Mouse (Mus musculus): ENCODE data around the gene Prr15. TPM values are rescaled to one million over a fixed set of nuclear protein-coding genes. Genes with fewer than 3 reads are reported as not detected.

The Prr15 gene
- polyA plus RNA-seq, 1 experiment: 0.79 TPM

DNA sequence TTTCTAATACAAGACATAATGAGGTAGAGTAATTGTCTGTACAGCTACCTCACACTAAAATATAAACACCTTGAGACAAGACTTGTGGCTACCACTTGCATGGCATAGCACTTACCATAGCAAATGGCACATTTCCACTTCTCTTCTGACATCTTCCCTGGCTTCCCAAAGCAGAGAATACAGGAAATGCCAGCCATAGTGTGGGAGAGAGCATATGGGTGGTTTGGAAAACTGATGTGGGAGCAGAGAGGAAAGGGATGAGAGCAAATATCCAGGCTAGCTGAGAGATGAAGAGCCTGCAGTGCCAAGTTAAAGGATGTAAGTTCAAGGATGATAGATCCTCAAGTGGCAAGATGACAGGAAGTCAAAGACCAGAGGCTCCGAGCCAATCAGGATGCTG is 19.9 kb upstream of the Prr15 start:
- Histone ChIP-seq H3K27me3 (ENCODE audit: control insufficient read depth, insufficient read depth, low read length, poor library complexity, severe bottlenecking) (no peaks in the 10 kb centered on the region), H3K9ac (ENCODE audit: low read depth, poor library complexity, severe bottlenecking) (no peak overlapping the region), H3K4me1 (ENCODE audit: control insufficient read depth, insufficient read depth, low read length) (no peaks in the 10 kb centered on the region), H3K36me3 (ENCODE audit: control insufficient read depth, insufficient read depth, low read length, poor library complexity, severe bottlenecking) (no peaks in the 10 kb centered on the region), H3K9me3 (replicated peaks; ENCODE audit: control insufficient read depth, insufficient read depth, low read length, poor library complexity, severe bottlenecking) (no peaks in the 10 kb centered on the region), H3K4me3 (ENCODE audit: low read depth, low read length) (no peak overlapping the region), H3K27ac (ENCODE audit: insufficient read depth, low read length) (no peak overlapping the region)
- no peak for TF ChIP-seq EP300 (IDR thresholded peaks at IDR 0.05; ENCODE audit: insufficient read depth, low read depth, low read length)

DNA sequence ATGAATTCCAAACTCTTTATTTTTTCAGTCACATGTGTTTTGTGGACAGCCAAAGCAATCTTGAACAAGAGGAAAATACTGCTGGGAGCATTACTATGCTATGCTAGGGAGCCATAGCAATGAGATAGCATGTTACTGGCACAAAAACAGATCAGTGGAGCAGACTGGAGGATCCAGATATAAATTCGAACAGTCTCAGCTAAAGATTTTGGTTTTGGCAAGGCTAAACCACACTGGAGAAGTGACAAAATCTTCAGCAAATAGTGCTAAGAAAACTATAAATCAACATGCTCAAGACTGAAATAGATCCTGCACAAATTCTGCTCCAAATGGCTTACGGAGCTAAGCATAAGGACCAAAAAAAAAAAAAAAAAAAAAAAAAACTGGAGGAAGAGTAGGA is 12.6 kb upstream of the Prr15 start:
- Histone ChIP-seq H3K27me3 (ENCODE audit: control insufficient read depth, insufficient read depth, low read length, poor library complexity, severe bottlenecking) (no peaks in the 10 kb centered on the region), H3K36me3 (ENCODE audit: control insufficient read depth, insufficient read depth, low read length, poor library complexity, severe bottlenecking) (no peaks in the 10 kb centered on the region), H3K4me1 (ENCODE audit: control insufficient read depth, insufficient read depth, low read length) (no peaks in the 10 kb centered on the region), H3K27ac (ENCODE audit: insufficient read depth, low read length) (no peak overlapping the region), H3K9me3 (replicated peaks; ENCODE audit: control insufficient read depth, insufficient read depth, low read length, poor library complexity, severe bottlenecking) (no peaks in the 10 kb centered on the region), H3K4me3 (ENCODE audit: low read depth, low read length) (no peak overlapping the region), H3K9ac (ENCODE audit: low read depth, poor library complexity, severe bottlenecking) (no peak overlapping the region)
- TF ChIP-seq EP300 (IDR thresholded peaks at IDR 0.05; ENCODE audit: insufficient read depth, low read depth, low read length) (no peak), CTCF (IDR thresholded peaks at IDR 0.05; ENCODE audit: low read depth, low read length) (no peak), POLR2A (IDR thresholded peaks at IDR 0.05; ENCODE audit: insufficient read depth, low read length) (no peak)

DNA sequence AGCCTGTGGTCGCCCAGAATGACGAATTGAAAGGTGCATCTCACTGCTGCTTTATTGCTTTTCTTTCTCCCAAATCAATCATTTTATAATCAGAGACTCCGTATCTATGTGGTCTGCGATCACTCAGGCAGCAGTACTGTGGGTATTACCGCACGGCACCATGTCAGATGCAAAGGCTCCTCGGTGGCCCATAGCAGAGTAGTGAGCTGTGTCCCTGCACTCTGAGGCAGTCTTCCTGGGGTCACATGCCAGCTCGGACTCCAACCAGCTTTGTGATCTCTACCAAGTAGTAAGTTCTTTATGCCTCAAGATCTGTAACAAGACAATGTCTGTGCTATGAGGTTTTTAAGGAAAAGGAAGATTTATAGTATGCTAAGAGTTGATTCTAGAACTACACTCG is 7.0 kb upstream of the Prr15 start:
- no peak for TF ChIP-seq EP300 (IDR thresholded peaks at IDR 0.05; ENCODE audit: insufficient read depth, low read depth, low read length)
- no peak for TF ChIP-seq POLR2A (IDR thresholded peaks at IDR 0.05; ENCODE audit: insufficient read depth, low read length)
- no peak for TF ChIP-seq CTCF (IDR thresholded peaks at IDR 0.05; ENCODE audit: low read depth, low read length)
- no peaks in the 10 kb centered on the region for H3K9me3 ChIP-seq (replicated peaks; ENCODE audit: control insufficient read depth, insufficient read depth, low read length, poor library complexity, severe bottlenecking)
- H3K27me3 ChIP-seq (ENCODE audit: control insufficient read depth, insufficient read depth, low read length, poor library complexity, severe bottlenecking): no peaks in the 10 kb centered on the region
- H3K27ac ChIP-seq (ENCODE audit: insufficient read depth, low read length): no peak overlapping the region
- no peaks in the 10 kb centered on the region for H3K4me1 ChIP-seq (ENCODE audit: control insufficient read depth, insufficient read depth, low read length)
- no peak overlapping the region for H3K4me3 ChIP-seq (ENCODE audit: low read depth, low read length)
- H3K9ac ChIP-seq (ENCODE audit: low read depth, poor library complexity, severe bottlenecking): no peak overlapping the region
- H3K36me3 ChIP-seq (ENCODE audit: control insufficient read depth, insufficient read depth, low read length, poor library complexity, severe bottlenecking): no peaks in the 10 kb centered on the region

- TF ChIP-seq EP300 (IDR thresholded peaks at IDR 0.05; ENCODE audit: insufficient read depth, low read depth, low read length) (no peak), CTCF (IDR thresholded peaks at IDR 0.05; ENCODE audit: low read depth, low read length) (no peak), POLR2A (IDR thresholded peaks at IDR 0.05; ENCODE audit: insufficient read depth, low read length) (no peak)
- no peak overlapping the region for H3K27ac ChIP-seq (ENCODE audit: insufficient read depth, low read length)
- H3K4me3 ChIP-seq (ENCODE audit: low read depth, low read length): no peak overlapping the region
- no peaks in the 10 kb centered on the region for H3K36me3 ChIP-seq (ENCODE audit: control insufficient read depth, insufficient read depth, low read length, poor library complexity, severe bottlenecking)
- no peaks in the 10 kb centered on the region for H3K9me3 ChIP-seq (replicated peaks; ENCODE audit: control insufficient read depth, insufficient read depth, low read length, poor library complexity, severe bottlenecking)
- no peak overlapping the region for H3K9ac ChIP-seq (ENCODE audit: low read depth, poor library complexity, severe bottlenecking)
- H3K27me3 ChIP-seq (ENCODE audit: control insufficient read depth, insufficient read depth, low read length, poor library complexity, severe bottlenecking): no peaks in the 10 kb centered on the region
- H3K4me1 ChIP-seq (ENCODE audit: control insufficient read depth, insufficient read depth, low read length): no peaks in the 10 kb centered on the region
Measured at GRCm38 (mm10) chr6:54319198-54319597, 6.4 kb upstream of the Prr15 start.

- H3K4me3 ChIP-seq (ENCODE audit: low read depth, low read length): no peak overlapping the region
- H3K27me3 ChIP-seq (ENCODE audit: control insufficient read depth, insufficient read depth, low read length, poor library complexity, severe bottlenecking): no peaks in the 10 kb centered on the region
- H3K9ac ChIP-seq (ENCODE audit: low read depth, poor library complexity, severe bottlenecking): no peak overlapping the region
- no peaks in the 10 kb centered on the region for H3K9me3 ChIP-seq (replicated peaks; ENCODE audit: control insufficient read depth, insufficient read depth, low read length, poor library complexity, severe bottlenecking)
- TF ChIP-seq EP300 (IDR thresholded peaks at IDR 0.05; ENCODE audit: insufficient read depth, low read depth, low read length) (no peak), POLR2A (IDR thresholded peaks at IDR 0.05; ENCODE audit: insufficient read depth, low read length) (no peak), CTCF (IDR thresholded peaks at IDR 0.05; ENCODE audit: low read depth, low read length) (no peak)
- no peaks in the 10 kb centered on the region for H3K36me3 ChIP-seq (ENCODE audit: control insufficient read depth, insufficient read depth, low read length, poor library complexity, severe bottlenecking)
- no peak overlapping the region for H3K27ac ChIP-seq (ENCODE audit: insufficient read depth, low read length)
- H3K4me1 ChIP-seq (ENCODE audit: control insufficient read depth, insufficient read depth, low read length): no peaks in the 10 kb centered on the region
Measured at GRCm38 (mm10) chr6:54320236-54320635, 5.4 kb upstream of the Prr15 start.

- Histone ChIP-seq H3K4me1 (ENCODE audit: control insufficient read depth, insufficient read depth, low read length) (no peaks in the 10 kb centered on the region), H3K27me3 (ENCODE audit: control insufficient read depth, insufficient read depth, low read length, poor library complexity, severe bottlenecking) (peaks cover 7% of the 10 kb centered on the region; the same call in 1 of the 2 replicates), H3K9me3 (replicated peaks; ENCODE audit: control insufficient read depth, insufficient read depth, low read length, poor library complexity, severe bottlenecking) (no peaks in the 10 kb centered on the region), H3K36me3 (ENCODE audit: control insufficient read depth, insufficient read depth, low read length, poor library complexity, severe bottlenecking) (no peaks in the 10 kb centered on the region), H3K4me3 (ENCODE audit: low read depth, low read length) (peak overlapping the region; percentile 53), H3K27ac (ENCODE audit: insufficient read depth, low read length) (no peak overlapping the region), H3K9ac (ENCODE audit: low read depth, poor library complexity, severe bottlenecking) (no peak overlapping the region)
- TF ChIP-seq POLR2A (IDR thresholded peaks at IDR 0.05; ENCODE audit: insufficient read depth, low read length): no peak
Measured at GRCm38 (mm10) chr6:54326671-54327625, 1.3 kb downstream of the Prr15 start.
